Mouse (Mus musculus): ENCODE measurements around the gene Tmc5. TPM values are rescaled to one million over a fixed set of nuclear protein-coding genes. Genes with fewer than 3 reads are reported as not detected.

The Tmc5 gene
- polyA plus RNA-seq, 1 experiment from 2014 or later, result 2.0 TPM

- DNase-seq (ENCODE audit: low spot score), result no peak
Observed at GRCm38 (mm10) chr7:118691287-118691686, 94.2 kb downstream of the Tmc5 start.

- no peak for DNase-seq (ENCODE audit: low spot score)
Observed at GRCm38 (mm10) chr7:118696146-118696545, 99.0 kb downstream of the Tmc5 start.

DNA sequence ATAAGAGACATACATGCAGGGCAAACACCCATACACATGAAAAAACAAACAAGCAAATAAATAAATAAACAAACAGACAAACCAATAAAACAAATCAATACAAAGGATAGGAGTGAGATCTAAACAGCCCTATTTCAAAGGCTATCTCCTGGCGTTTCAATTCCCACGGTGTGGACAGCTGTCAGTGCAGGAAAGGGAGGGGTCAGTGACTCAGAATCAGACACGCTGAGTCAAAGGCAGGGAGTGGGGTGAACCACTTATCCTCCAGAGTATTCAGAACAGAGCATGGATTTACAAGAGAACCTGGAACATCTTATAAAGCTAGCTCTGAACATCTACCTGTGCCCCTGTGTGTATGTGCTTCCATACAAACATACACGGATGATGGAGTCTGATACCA, 100.1 kb downstream of the Tmc5 start:
- no peak for DNase-seq (ENCODE audit: low spot score)

DNA sequence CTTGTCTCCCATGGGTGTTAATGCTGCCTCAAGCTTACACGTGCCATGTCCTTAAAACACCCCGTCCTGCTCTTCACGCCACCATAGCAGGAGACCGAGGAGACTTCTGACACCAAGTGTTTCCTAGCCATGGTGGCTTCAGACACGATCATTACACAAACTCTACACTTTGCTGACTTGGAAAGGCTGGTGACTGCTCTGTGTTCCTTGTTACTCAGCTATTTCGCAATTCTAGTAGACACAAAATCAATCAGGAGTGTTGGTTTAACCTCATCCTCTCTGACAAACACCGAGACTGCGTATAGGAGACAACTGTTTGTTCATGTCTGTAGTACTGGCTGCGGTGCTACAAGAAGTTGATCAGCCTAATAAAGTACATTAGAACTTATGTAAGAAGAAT, 101.8 kb downstream of the Tmc5 start:
- DNase-seq (ENCODE audit: low spot score), result no peak

GRCm38 (mm10) chr7:118703144-118703561, 106.1 kb downstream of the Tmc5 start:
- DNase-seq (ENCODE audit: low spot score), result no peak

DNA sequence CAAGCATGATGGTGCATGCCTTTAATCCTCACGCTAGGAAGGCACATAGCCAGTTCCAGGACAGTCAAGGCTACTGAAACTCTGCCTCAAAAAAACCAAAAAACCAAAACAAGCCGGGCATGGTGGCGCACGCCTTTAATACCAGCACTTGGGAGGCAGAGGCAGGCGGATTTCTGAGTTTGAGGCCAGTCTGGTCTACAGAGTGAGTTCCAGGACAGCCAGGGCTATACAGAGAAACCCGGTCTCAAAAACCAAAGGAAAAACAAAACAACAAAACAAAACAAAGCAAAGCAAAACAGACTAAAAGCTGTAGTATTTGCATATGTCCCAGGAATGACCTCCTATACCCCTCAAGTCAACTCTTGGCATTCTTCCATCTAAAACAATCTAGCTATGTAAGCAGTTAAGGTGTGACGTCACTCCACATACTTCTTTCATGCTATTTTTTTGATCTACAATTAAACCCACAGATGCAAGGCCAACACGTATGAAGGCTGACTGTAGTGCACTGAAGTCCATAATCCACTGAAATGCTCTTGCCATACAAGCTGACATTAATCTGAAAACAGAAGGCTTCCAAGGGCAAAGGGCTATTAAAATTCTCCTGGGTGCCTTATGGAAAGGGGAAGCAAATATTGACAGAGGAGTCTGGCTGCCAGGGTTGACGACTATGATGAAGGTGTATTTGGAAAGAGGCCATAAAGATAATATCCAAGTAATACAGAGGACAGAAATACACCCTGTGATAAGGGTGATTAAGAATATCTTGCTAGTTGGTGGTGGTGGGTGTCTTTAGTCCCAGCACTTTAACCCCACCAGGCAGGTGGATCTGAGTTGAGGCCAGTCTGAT, 107.1 kb downstream of the Tmc5 start:
- DNase-seq (ENCODE audit: low spot score), result no peak

- peak; percentile 88 for DNase-seq (ENCODE audit: low spot score)
Observed at GRCm38 (mm10) chr7:118705101-118705961, 108.2 kb downstream of the Tmc5 start, which contains the start of gene Gde1. TSS of gene Gde1 (minus strand) at chr7:118705778.

DNA sequence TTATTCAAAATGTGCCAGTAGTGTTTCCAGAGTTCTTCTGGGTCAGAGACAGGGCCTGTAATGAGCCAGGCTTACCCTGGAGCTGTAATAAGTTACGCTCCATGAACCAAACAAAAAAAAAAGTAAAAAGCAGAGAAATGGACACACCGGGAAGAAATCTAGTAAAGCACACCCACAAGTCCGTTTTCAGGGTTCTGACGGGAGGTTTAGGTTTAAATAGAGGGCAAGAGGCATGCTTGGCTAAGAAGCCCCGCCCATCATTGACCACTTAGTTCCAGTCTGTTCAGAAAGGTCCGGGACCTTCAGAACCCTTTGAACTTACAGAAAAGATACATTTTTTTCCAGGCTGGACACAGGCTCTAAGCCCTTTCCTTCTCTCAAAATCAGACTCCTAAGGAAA, 109.0 kb downstream of the Tmc5 start:
- DNase-seq (ENCODE audit: low spot score), result no peak

- no peak for DNase-seq (ENCODE audit: low spot score)
Observed at GRCm38 (mm10) chr7:118706488-118706887, 109.4 kb downstream of the Tmc5 start.

DNA sequence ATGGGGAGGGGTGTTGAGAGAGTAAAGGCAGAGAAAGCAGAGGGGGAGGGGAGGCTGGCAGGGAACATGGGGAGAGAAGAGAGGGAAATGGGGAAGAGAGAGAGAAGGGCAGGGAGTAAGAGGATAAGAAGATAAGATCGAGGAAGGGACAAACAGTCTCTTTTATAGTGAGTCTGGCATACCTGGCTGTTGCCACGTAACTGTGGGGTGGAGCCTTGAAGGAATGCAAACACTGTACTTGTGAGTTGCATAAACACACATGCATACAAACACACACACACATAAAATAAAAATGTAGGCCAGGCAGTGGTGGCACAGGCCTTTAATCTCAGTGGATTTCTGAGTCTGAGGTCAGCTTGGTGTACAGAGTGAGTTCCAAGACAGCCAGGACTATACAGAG, 110.1 kb downstream of the Tmc5 start:
- no peak for DNase-seq (ENCODE audit: low spot score)

DNA sequence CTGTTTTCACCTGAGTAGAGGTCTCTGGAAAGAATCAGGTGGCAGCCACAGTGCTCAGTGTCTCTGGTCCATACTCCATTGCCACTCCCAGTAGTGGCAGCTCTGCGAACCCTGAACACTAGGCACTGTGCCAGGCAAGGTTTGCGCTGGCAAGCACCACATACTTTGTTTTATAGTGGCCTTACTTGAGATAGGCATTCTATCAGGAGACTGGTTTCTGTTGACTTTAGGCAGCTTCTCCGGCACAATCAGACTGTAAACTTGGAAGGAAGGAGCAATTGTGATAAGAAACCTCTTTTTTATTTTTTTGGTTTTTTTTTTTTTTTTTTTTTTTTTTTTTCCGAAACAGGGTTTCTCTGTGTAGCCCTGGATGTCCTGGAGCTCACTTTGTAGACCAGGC, 110.9 kb downstream of the Tmc5 start:
- DNase-seq (ENCODE audit: low spot score), result no peak

DNA sequence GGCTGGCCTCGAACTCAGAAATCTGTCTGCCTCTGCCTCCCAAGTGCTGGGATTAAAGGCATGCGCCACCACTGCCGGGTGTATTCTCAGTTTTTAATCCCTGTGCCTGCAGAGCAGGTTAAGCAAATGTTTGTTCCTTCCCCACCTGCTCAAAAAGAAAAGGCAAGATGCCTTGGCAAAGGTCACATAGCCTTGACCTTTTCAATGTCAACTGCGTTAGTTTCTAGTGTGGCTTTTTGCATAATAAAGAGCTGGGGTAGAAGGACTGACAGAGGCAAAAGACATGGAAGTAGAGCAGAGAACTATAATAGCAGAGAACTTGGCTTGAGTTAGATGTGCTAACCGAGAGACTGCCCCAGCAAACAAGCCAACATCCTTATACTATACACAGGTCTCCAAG, 113.7 kb downstream of the Tmc5 start:
- DNase-seq (ENCODE audit: low spot score), result no peak

DNA sequence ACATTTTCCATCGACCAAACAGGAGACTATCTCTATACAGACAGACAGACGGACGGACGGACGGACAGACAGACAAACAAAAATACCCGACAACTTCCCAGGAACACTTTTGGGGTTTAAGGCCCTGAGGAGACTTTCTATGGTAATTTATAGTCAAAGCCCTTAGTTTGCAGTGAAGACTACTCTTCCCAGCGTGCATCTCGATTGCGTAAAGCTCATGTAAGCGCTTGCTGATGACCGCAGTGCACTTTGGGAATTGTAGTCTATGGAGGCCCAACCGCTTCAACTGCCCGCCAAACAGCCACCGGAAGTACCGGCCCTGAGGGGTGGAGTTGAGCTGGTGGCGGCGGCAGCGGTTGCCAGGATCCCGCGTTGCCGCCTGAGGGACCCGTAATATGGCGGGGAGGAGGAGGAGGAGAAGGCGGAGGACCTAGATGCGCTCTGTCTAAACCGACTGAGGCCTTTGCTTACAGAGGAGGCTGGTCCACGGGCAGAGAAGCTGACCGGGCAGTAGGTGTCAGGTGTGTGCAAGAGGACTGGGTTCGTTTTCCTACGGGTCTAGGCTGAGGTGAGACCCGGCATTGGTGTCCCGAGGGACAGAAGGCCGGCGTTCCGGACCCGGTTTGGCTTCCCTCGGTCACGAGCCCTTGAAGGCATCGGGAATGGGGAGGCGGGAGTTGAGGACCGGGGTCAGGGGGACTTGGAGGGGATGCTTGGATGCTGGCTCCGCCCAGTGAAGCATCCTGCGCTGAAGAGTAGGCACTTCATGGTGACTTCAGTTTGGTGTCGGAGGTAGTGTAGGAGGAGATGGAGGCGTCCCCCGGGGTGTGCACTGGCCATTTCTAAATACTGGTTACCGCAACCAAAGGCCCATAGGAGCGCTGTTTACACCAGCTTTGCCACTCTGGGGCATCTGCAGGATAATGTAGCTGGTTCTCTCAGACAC, 115.4 kb downstream of the Tmc5 start, which contains the start of gene Ccp110:
Gene Ccp110, plus strand, starts transcription at position 325 of the 946 bp plus-strand sequence.
- DNase-seq (ENCODE audit: low spot score), result peak; percentile 96

- no peak for DNase-seq (ENCODE audit: low spot score)
Observed at GRCm38 (mm10) chr7:118714873-118715272, 117.8 kb downstream of the Tmc5 start.

DNA sequence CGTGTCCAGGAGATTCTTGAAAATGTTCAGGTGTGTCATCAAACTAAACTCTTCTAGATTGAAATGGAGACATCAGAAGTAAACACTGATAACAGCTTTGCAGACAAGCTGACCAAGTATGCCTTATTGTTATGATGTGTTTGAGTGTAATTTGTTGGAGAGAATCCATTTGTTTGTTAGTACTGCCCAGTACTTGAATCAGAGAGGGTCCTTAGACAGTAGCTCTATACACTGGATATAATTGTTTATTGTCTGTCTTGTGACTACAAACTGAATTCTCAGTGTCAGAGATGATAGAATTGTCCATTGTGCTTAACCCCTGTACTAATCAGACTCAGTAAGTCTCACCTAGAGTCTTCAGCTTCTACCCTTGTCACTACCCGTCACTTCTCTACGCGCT, 121.0 kb downstream of the Tmc5 start:
- no peak for DNase-seq (ENCODE audit: low spot score)

DNA sequence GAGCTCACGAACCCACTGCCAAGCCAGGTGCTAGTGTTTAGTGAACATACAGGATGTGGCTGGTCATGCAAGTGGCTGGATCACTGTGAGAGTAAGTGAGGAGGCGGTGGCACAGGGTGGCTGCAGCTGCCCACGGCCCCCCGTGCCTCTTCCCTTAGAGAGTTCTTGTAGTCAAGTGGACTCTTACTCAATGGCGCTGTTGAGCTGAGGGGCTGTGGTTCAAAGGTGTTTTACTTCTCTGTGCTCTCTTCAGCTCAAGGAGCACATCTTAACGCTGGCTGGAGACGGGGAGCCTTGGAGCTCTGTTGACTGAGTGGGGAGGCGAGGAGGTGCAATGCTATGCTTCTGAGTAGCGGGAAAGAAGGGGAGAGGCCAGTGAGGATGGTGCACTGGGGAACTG, 126.8 kb downstream of the Tmc5 start:
- no peak for DNase-seq (ENCODE audit: low spot score)

Other genes starting within 250 kb of the Tmc5 start
- 0.06 and 0.18 TPM in 2 replicates for gene Syt17, start 149.1 kb upstream of the Tmc5 start, polyA plus RNA-seq (2015; fragmentation: Nextera tagmentation; extraction: Ambion mirVana)
- gene Itpripl2, start 105.3 kb upstream of the Tmc5 start, polyA plus RNA-seq (2015; fragmentation: Nextera tagmentation; extraction: Ambion mirVana), result 1.4 and 1.8 TPM in 2 replicates
- gene Coq7, start 63.9 kb upstream of the Tmc5 start, polyA plus RNA-seq (2015; fragmentation: Nextera tagmentation; extraction: Ambion mirVana), result 81.4 and 86.5 TPM in 2 replicates
- 0.75 and 0.78 TPM in 2 replicates for gene Tmc7, start 12.6 kb upstream of the Tmc5 start, polyA plus RNA-seq (2015; fragmentation: Nextera tagmentation; extraction: Ambion mirVana)
- gene Gde1, start 108.5 kb downstream of the Tmc5 start, polyA plus RNA-seq (2015; fragmentation: Nextera tagmentation; extraction: Ambion mirVana), result 71.0 and 75.3 TPM in 2 replicates
- 7.8 and 8.1 TPM in 2 replicates for gene Ccp110, start 115.3 kb downstream of the Tmc5 start, polyA plus RNA-seq (2015; fragmentation: Nextera tagmentation; extraction: Ambion mirVana)
- 55.7 and 56.5 TPM in 2 replicates for gene Vps35l, start 142.9 kb downstream of the Tmc5 start, polyA plus RNA-seq (2015; fragmentation: Nextera tagmentation; extraction: Ambion mirVana)